Mouse (Mus musculus) limb, embryonic 14.5 days (tissue): ENCODE measurements around the gene Babam2. TPM values are rescaled to one million over a fixed set of nuclear protein-coding genes. Genes with fewer than 3 reads are reported as not detected.

Experiments
- ATAC-seq: fragments of 200-750 bp; cut with Nextera tagmentation; 2 replicates; pipeline ENCODE4 v1.8.0; 2017; ENCODE audit warnings: low read depth, moderate number of reproducible peaks, moderate TSS enrichment; ENCODE audit not compliant: low FRiP score
- DNase-seq: peaks from one replicate; pipeline ENCODE4 v3.0.0-alpha.2; 2015; ENCODE audit warnings: low spot score
- H3K27ac ChIP-seq: fragments of 300-500 bp; sonication (generic); replicated peaks from 2 replicates; pipeline ENCODE4 v1.5.1; 2014; ENCODE audit warnings: low read depth, mild to moderate bottlenecking, low read length, moderate library complexity, mixed read lengths
- H3K27me3 ChIP-seq: fragments of 300-500 bp; sonication (generic); 2 replicates; pipeline ENCODE4 v1.6.1; 2014; ENCODE audit warnings: low read length, mixed read lengths; ENCODE audit not compliant: control insufficient read depth, insufficient read depth
- H3K36me3 ChIP-seq: fragments of 300-500 bp; sonication (generic); 2 replicates; pipeline ENCODE4 v1.6.1; 2014; ENCODE audit warnings: mild to moderate bottlenecking, low read length, moderate library complexity, mixed read lengths; ENCODE audit not compliant: control insufficient read depth, insufficient read depth
- H3K4me1 ChIP-seq: fragments of 300-500 bp; sonication (generic); 2 replicates; pipeline ENCODE4 v1.6.1; 2014; ENCODE audit warnings: antibody characterized with exemption, low read length, mixed read lengths; ENCODE audit not compliant: control insufficient read depth, insufficient read depth
- H3K4me2 ChIP-seq: fragments of 300-500 bp; sonication (generic); replicated peaks from 2 replicates; pipeline ENCODE4 v1.6.1; 2014; ENCODE audit warnings: low read depth, mild to moderate bottlenecking, low read length, moderate library complexity; ENCODE audit not compliant: severe bottlenecking
- H3K4me3 ChIP-seq: fragments of 300-500 bp; sonication (generic); replicated peaks from 2 replicates; pipeline ENCODE4 v1.5.1; 2014; ENCODE audit warnings: low read length
- H3K9ac ChIP-seq: fragments of 300-500 bp; sonication (generic); 2 replicates; pipeline ENCODE4 v1.6.1; 2014; ENCODE audit warnings: mild to moderate bottlenecking, low read depth, low read length, moderate library complexity; ENCODE audit not compliant: severe bottlenecking
- H3K9me3 ChIP-seq: fragments of 300-500 bp; sonication (generic); 2 replicates; pipeline ENCODE4 v1.6.1; 2016; ENCODE audit warnings: low read length; ENCODE audit not compliant: control insufficient read depth
- POLR2A ChIP-seq: fragments of 200-500 bp; IDR thresholded peaks from 2 replicates; pipeline ENCODE4 v1.8.0; 2012; ENCODE audit warnings: inconsistent platforms, mild to moderate bottlenecking, moderate library complexity, borderline replicate concordance; ENCODE audit not compliant: insufficient read depth, insufficient read length; ENCODE audit errors: extremely low read depth
- WGBS: fragments of 180-500 bp; shearing (Covaris S2); extraction: QIAGEN DNeasy Blood & Tissue Kit; methylation state at CpG from one replicate; pipeline ENCODE4 v1.1.7; 2014; 5-methylcytosine and 5-hydroxymethylcytosine counted together
- polyA plus RNA-seq, 2 experiments: library from polyadenylated mRNA; depleted of rRNA in 1 of 2; stranded (reverse) in 1 of 2; unstranded in 1 of 2; fragments of >200 nt; fragmentation: Nextera tagmentation in 1 of 2; extraction: Ambion mirVana in 1 of 2; gene quantifications; 2 replicates each; pipeline versions ENCODE4 v1.2.1 to v1.2.3; 2012 to 2014

Babam2 gene
- polyA plus RNA-seq, 2 experiments = 23.4 to 35.8 TPM

GRCm38 (mm10) chr5:31698931-31699330 is 1.4 kb downstream of the Babam2 start:
- TF ChIP-seq POLR2A = no peak
- no peak overlapping the region for H3K27ac ChIP-seq
- WGBS = 46% methylated on average over 4 of the region's 4 CpGs
- no peaks in the 10 kb centered on the region for H3K9me3 ChIP-seq
- 0 out of 2 replicates have a peak, but pooled peaks cover 5% of the 10 kb centered on the region for H3K36me3 ChIP-seq
- peaks cover 4% of the 10 kb centered on the region for H3K4me1 ChIP-seq
- DNase-seq = no peak
- peak overlapping the region; percentile 73; the same call in 1 of the 2 replicates for H3K4me3 ChIP-seq
- no peak overlapping the region for H3K9ac ChIP-seq
- H3K27me3 ChIP-seq = no peaks in the 10 kb centered on the region
- no peak for ATAC-seq
- no peak overlapping the region for H3K4me2 ChIP-seq

GRCm38 (mm10) chr5:31699397-31699796 is 1.9 kb downstream of the Babam2 start:
- TF ChIP-seq POLR2A = no peak
- ATAC-seq = no peak

GRCm38 (mm10) chr5:31704971-31705370 is 7.5 kb downstream of the Babam2 start:
- ATAC-seq (no peak), DNase-seq (no peak)
- no peak overlapping the region for H3K4me3 ChIP-seq
- no peaks in the 10 kb centered on the region for H3K9me3 ChIP-seq
- no peak for TF ChIP-seq POLR2A
- H3K36me3 ChIP-seq = 0 out of 2 replicates have a peak, but pooled peaks cover 5% of the 10 kb centered on the region
- 86% methylated on average over 5 of the region's 5 CpGs for WGBS
- H3K27ac ChIP-seq = no peak overlapping the region
- no peak overlapping the region for H3K9ac ChIP-seq
- H3K4me1 ChIP-seq = no peaks in the 10 kb centered on the region
- H3K27me3 ChIP-seq = no peaks in the 10 kb centered on the region
- H3K4me2 ChIP-seq = no peak overlapping the region

More at GRCm38 (mm10) chr5:31699397-31699796, 1.9 kb downstream of the Babam2 start:
- no peaks in the 10 kb centered on the region for H3K9me3 ChIP-seq
- no peak overlapping the region for H3K27ac ChIP-seq
- H3K4me2 ChIP-seq = no peak overlapping the region
- DNase-seq = no peak
- H3K36me3 ChIP-seq = 0 out of 2 replicates have a peak, but pooled peaks cover 5% of the 10 kb centered on the region
- no peak overlapping the region for H3K9ac ChIP-seq
- H3K4me1 ChIP-seq = peaks cover 4% of the 10 kb centered on the region
- no peak overlapping the region for H3K4me3 ChIP-seq
- H3K27me3 ChIP-seq = no peaks in the 10 kb centered on the region

- no peak overlapping the region for H3K27ac ChIP-seq
- H3K4me1 ChIP-seq = no peaks in the 10 kb centered on the region
- no peak overlapping the region for H3K4me2 ChIP-seq
- no peak overlapping the region for H3K9ac ChIP-seq
- H3K4me3 ChIP-seq = no peak overlapping the region
- no peak for DNase-seq
- no peak for TF ChIP-seq POLR2A
- H3K9me3 ChIP-seq = no peaks in the 10 kb centered on the region
- H3K27me3 ChIP-seq = no peaks in the 10 kb centered on the region
- H3K36me3 ChIP-seq = 0 out of 2 replicates have a peak, but pooled peaks cover 5% of the 10 kb centered on the region
- WGBS = 88% methylated on average over 4 of the region's 4 CpGs
- no peak for ATAC-seq
Measured at GRCm38 (mm10) chr5:31706826-31707225, 9.3 kb downstream of the Babam2 start.

- ATAC-seq = no peak
- no peak for DNase-seq
- Histone ChIP-seq H3K9ac (no peak overlapping the region), H3K36me3 (no peaks in the 10 kb centered on the region), H3K27ac (no peak overlapping the region), H3K9me3 (no peaks in the 10 kb centered on the region), H3K4me2 (no peak overlapping the region), H3K4me3 (no peak overlapping the region), H3K4me1 (no peaks in the 10 kb centered on the region), H3K27me3 (no peaks in the 10 kb centered on the region)
- no peak for TF ChIP-seq POLR2A
- 76% methylated on average over 1 of the region's 1 CpGs for WGBS
Measured at GRCm38 (mm10) chr5:31709389-31709788, 11.9 kb downstream of the Babam2 start.

DNA sequence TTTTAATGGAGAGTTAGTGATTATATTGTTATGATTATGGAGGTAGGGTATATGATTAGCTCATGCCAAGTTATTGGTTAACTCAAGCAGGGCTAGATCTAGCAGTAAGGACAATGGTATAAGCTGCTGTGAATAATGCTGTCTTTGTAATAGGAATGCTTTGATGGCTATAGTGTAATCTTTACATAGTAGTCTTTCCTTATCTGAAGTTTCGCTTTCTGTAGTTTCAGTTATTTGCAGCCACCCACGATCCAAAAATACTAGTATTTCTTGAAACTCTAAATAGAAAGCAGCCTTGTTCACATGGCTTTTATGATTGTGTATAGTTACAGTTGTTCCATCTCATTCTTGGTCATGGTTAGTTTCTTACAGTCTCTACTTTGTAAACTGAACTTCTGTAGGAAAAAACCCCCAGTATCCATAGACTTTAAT is 15.8 kb downstream of the Babam2 start:
- no peaks in the 10 kb centered on the region for H3K9me3 ChIP-seq
- no peak overlapping the region for H3K27ac ChIP-seq
- H3K4me1 ChIP-seq = no peaks in the 10 kb centered on the region
- H3K4me2 ChIP-seq = no peak overlapping the region
- ATAC-seq (no peak), DNase-seq (no peak)
- 92% methylated on average over 2 of the region's 2 CpGs for WGBS
- no peak overlapping the region for H3K9ac ChIP-seq
- H3K4me3 ChIP-seq = no peak overlapping the region
- no peaks in the 10 kb centered on the region for H3K27me3 ChIP-seq
- H3K36me3 ChIP-seq = no peaks in the 10 kb centered on the region
- TF ChIP-seq POLR2A = no peak
